In the genomic region with DNA sequence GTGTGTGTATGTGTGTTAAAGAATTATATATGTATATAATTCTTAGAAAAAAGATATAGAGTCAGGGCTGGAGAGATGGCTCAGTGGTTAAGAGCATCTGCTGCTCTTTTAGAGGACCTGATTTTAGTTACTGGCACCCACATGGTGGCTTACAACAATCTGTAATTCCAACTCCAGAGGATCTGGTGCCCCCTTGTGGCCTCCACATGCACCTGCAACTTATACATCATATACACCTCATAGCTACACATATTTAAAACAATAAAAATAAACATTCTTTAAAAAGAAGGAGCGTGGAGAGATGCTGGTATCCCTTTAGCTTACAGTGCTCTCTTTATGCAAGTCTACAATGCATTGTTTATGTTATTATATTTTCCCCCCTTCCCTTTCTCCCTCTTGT, we compare ENCODE assay signal across 20 mouse cellular contexts. TPM values are rescaled to one million over a fixed set of nuclear protein-coding genes. Genes with fewer than 3 reads are reported as not detected.
A peak's percentile ranks its signal among the peaks of the same experiment; 100 is the strongest.
DNase-seq lines count a peak whose midpoint lies in the region; ATAC-seq and TF ChIP-seq lines count a peak whose summit lies in the region.
"Had no signal": no experiment of that assay in that cellular context is flagged by ENCODE, and none has a peak within 500 bp of the region (broad histone marks: within the 10 kb centered on the region; RNA-seq: fewer than 3 reads in every experiment).

No protein-coding gene starts in this region.

- no peak overlapping the region for H3K4me3 ChIP-seq in kidney, adult 2 months (ENCODE audit: insufficient read depth, low read depth, low read length)
- H3K4me3 ChIP-seq in kidney, embryonic 16.5 days (ENCODE audit: low read length), result no peak overlapping the region
- no peak overlapping the region for H3K4me3 ChIP-seq in lung, embryonic 14.5 days (ENCODE audit: low read depth, low read length)
- no peak overlapping the region for H3K4me3 ChIP-seq in MEL (ENCODE audit: control insufficient read depth in 1 of 2, insufficient read depth in 1 of 2, low read depth in 2 of 2, low read length in 2 of 2)
- H3K4me3 ChIP-seq in stomach, postnatal 0 days (ENCODE audit: low read depth, low read length), result no peak overlapping the region
- H3K4me3 ChIP-seq: embryonic facial prominence, embryonic 15.5 days; intestine, embryonic 15.5 days had no signal

- H3K36me3 ChIP-seq in kidney, adult 2 months (ENCODE audit: control insufficient read depth, insufficient read depth, low read length), result no peaks in the 10 kb centered on the region
- H3K36me3 ChIP-seq in kidney, embryonic 16.5 days (ENCODE audit: insufficient read depth, low read length), result no peaks in the 10 kb centered on the region
- H3K36me3 ChIP-seq in lung, embryonic 14.5 days (ENCODE audit: insufficient read depth), result no peaks in the 10 kb centered on the region
- no peaks in the 10 kb centered on the region for H3K36me3 ChIP-seq in MEL (ENCODE audit: control insufficient read depth in 1 of 2, insufficient read depth in 2 of 2, low read length in 2 of 2)
- no peaks in the 10 kb centered on the region for H3K36me3 ChIP-seq in stomach, postnatal 0 days (ENCODE audit: control insufficient read depth, insufficient read depth, low read length)
- H3K36me3 ChIP-seq: embryonic facial prominence, embryonic 15.5 days; intestine, embryonic 15.5 days had no signal

- no peak overlapping the region for H3K27ac ChIP-seq in kidney, adult 2 months (ENCODE audit: insufficient read depth, low read depth, low read length)
- H3K27ac ChIP-seq in kidney, embryonic 16.5 days (ENCODE audit: low read length), result no peak overlapping the region
- H3K27ac ChIP-seq in lung, embryonic 14.5 days (ENCODE audit: low read depth), result no peak overlapping the region
- H3K27ac ChIP-seq in MEL (ENCODE audit: control insufficient read depth, low read depth, low read length), result no peak overlapping the region
- H3K27ac ChIP-seq in stomach, postnatal 0 days (replicated peaks), result no peak overlapping the region
- H3K27ac ChIP-seq: embryonic facial prominence, embryonic 15.5 days; hindbrain, embryonic 14.5 days; intestine, embryonic 15.5 days had no signal

- TF ChIP-seq RAD21 in MEL (IDR thresholded peaks at IDR 0.05; ENCODE audit: low read depth, low read length), result peak; percentile 52

- TF ChIP-seq CTCF in kidney, adult 2 months (conservative IDR thresholded peaks at IDR 0.05; ENCODE audit: insufficient read depth, insufficient read length, low read depth, low read length), result 0 out of 2 replicates have a peak, but pooled peaks have one; percentile 5
- TF ChIP-seq CTCF in lung, embryonic 14.5 days (IDR thresholded peaks at IDR 0.05; ENCODE audit: low read depth), result 0 out of 2 replicates have a peak, but pooled peaks have one; percentile 31
- peak; percentile 49 to 58 (median 49) for TF ChIP-seq CTCF in MEL (IDR thresholded peaks at IDR 0.05 in 2 of 3, conservative IDR thresholded peaks at IDR 0.05 in 1 of 3; ENCODE audit: control insufficient read depth in 1 of 3, insufficient read depth in 1 of 3, low read depth in 2 of 3, low read length in 3 of 3, poor library complexity in 1 of 3, severe bottlenecking in 1 of 3)
- peak; percentile 48 for TF ChIP-seq CTCF in stomach, postnatal 0 days (IDR thresholded peaks at IDR 0.05; ENCODE audit: low read depth)

- H3K79me2 ChIP-seq in MEL (ENCODE audit: control insufficient read depth, insufficient read depth, low read length, poor library complexity), result no peaks in the 10 kb centered on the region

- no peak for TF ChIP-seq POLR2A in kidney, adult 2 months (IDR thresholded peaks at IDR 0.05; ENCODE audit: low read depth, low read length)
- TF ChIP-seq POLR2A in MEL (IDR thresholded peaks at IDR 0.05; ENCODE audit: control insufficient read depth in 1 of 2, insufficient read depth in 1 of 2, low read depth in 1 of 2, low read length in 2 of 2, poor library complexity in 1 of 2), result no peak

- no peak overlapping the region for H3K4me2 ChIP-seq in kidney, embryonic 16.5 days (replicated peaks; ENCODE audit: low read depth, low read length)
- no peak overlapping the region for H3K4me2 ChIP-seq in lung, embryonic 14.5 days
- H3K4me2 ChIP-seq in stomach, postnatal 0 days (replicated peaks; ENCODE audit: low read depth), result no peak overlapping the region
- H3K4me2 ChIP-seq: embryonic facial prominence, embryonic 15.5 days; hindbrain, embryonic 14.5 days; intestine, embryonic 15.5 days had no signal

- no peak for ATAC-seq in kidney, embryonic 16.5 days (ENCODE audit: low FRiP score, low TSS enrichment)
- no peak for ATAC-seq in lung, embryonic 14.5 days (ENCODE audit: insufficient read depth)
- no peak for ATAC-seq in stomach, postnatal 0 days (ENCODE audit: low FRiP score, low TSS enrichment)
- ATAC-seq: intestine, embryonic 15.5 days had no signal

- DNase-seq in kidney, adult 2 months, result no peak
- no peak for DNase-seq in lung, embryonic 14.5 days
- no peak for DNase-seq in lung, postnatal 36 days
- DNase-seq in MEL (ENCODE audit: low read depth, low spot score), result peak; percentile 50
- DNase-seq in stomach, postnatal 0 days (ENCODE audit: low spot score), result no peak
- no peak for DNase-seq in embryo, embryonic 10 days (ENCODE audit: low spot score)
- DNase-seq: adrenal gland, adult 2 months; cerebellum, adult 11 months; cerebellum, postnatal 25 days; heart, adult 11 months; heart, postnatal 36 days; kidney, postnatal 14 days; lung, postnatal 4 days; right cerebral cortex, postnatal 4 days; thymus, postnatal 14 days had no signal

- H3K9ac ChIP-seq in kidney, embryonic 16.5 days (replicated peaks; ENCODE audit: low read length), result no peak overlapping the region
- H3K9ac ChIP-seq in lung, embryonic 14.5 days, result no peak overlapping the region
- H3K9ac ChIP-seq in MEL (ENCODE audit: control insufficient read depth, low read depth, low read length, poor library complexity, severe bottlenecking), result no peak overlapping the region
- no peak overlapping the region for H3K9ac ChIP-seq in stomach, postnatal 0 days (ENCODE audit: low read length)
- H3K9ac ChIP-seq: embryonic facial prominence, embryonic 15.5 days; hindbrain, embryonic 14.5 days; intestine, embryonic 15.5 days had no signal

- TF ChIP-seq EP300 in MEL (IDR thresholded peaks at IDR 0.05; ENCODE audit: low read depth in 1 of 2, low read length in 2 of 2), result no peak
- no peak for TF ChIP-seq EP300 in stomach, postnatal 0 days (optimal IDR thresholded peaks at IDR 0.05)

- H3K27me3 ChIP-seq in kidney, adult 2 months (replicated peaks; ENCODE audit: control insufficient read depth, insufficient read depth, low read length), result no peaks in the 10 kb centered on the region
- no peaks in the 10 kb centered on the region for H3K27me3 ChIP-seq in kidney, embryonic 16.5 days (ENCODE audit: insufficient read depth, low read length)
- H3K27me3 ChIP-seq in lung, embryonic 14.5 days (ENCODE audit: insufficient read depth, low read length), result no peaks in the 10 kb centered on the region
- H3K27me3 ChIP-seq in MEL (ENCODE audit: control insufficient read depth in 1 of 2, insufficient read depth in 2 of 2, low read length in 2 of 2), result peaks cover 0 to 8% of the 10 kb centered on the region in 2 experiments; a peak in 1 of 4 replicates
- H3K27me3 ChIP-seq in stomach, postnatal 0 days (ENCODE audit: control insufficient read depth, insufficient read depth, low read length), result no peaks in the 10 kb centered on the region
- H3K27me3 ChIP-seq: embryonic facial prominence, embryonic 15.5 days; intestine, embryonic 15.5 days had no signal

- H3K4me1 ChIP-seq in kidney, adult 2 months (ENCODE audit: control insufficient read depth, insufficient read depth, low read length), result peaks cover 4% of the 10 kb centered on the region; the same call in 1 of the 2 replicates
- no peaks in the 10 kb centered on the region for H3K4me1 ChIP-seq in kidney, embryonic 16.5 days (ENCODE audit: insufficient read depth, low read length)
- H3K4me1 ChIP-seq in lung, embryonic 14.5 days (ENCODE audit: insufficient read depth), result no peaks in the 10 kb centered on the region
- no peaks in the 10 kb centered on the region for H3K4me1 ChIP-seq in MEL (ENCODE audit: control insufficient read depth in 1 of 2, insufficient read depth in 2 of 2, low read length in 2 of 2)
- H3K4me1 ChIP-seq in stomach, postnatal 0 days (replicated peaks; ENCODE audit: control insufficient read depth, insufficient read depth), result no peaks in the 10 kb centered on the region
- H3K4me1 ChIP-seq: embryonic facial prominence, embryonic 15.5 days; intestine, embryonic 15.5 days had no signal

- 98% methylated on average over 1 of the region's 1 CpGs for WGBS in kidney, adult 2 months
- WGBS in kidney, embryonic 16.5 days, result 97% methylated on average over 1 of the region's 1 CpGs
- 76% methylated on average over 1 of the region's 1 CpGs for WGBS in lung, embryonic 14.5 days
- 88% methylated on average over 1 of the region's 1 CpGs for WGBS in stomach, postnatal 0 days

- H3K9me3 ChIP-seq in kidney, embryonic 16.5 days (ENCODE audit: low read length), result peaks cover 4% of the 10 kb centered on the region; the same call in 1 of the 2 replicates
- no peaks in the 10 kb centered on the region for H3K9me3 ChIP-seq in lung, embryonic 14.5 days (ENCODE audit: low read depth, low read length)
- H3K9me3 ChIP-seq in MEL (replicated peaks; ENCODE audit: insufficient read depth, low read length), result no peaks in the 10 kb centered on the region
- no peaks in the 10 kb centered on the region for H3K9me3 ChIP-seq in stomach, postnatal 0 days (ENCODE audit: control insufficient read depth, low read length)
- H3K9me3 ChIP-seq: embryonic facial prominence, embryonic 15.5 days; intestine, embryonic 15.5 days had no signal

RNA-seq across cellular contexts. Expression of a gene that starts 10.2 kb away (rescaled TPM):
- polyA plus RNA-seq in kidney, adult 2 months (2012; rRNA removed), result 43.9 and 48.3 TPM in 2 replicates
- polyA plus RNA-seq in kidney, embryonic 16.5 days (2015; fragmentation: Nextera tagmentation; extraction: Ambion mirVana), result 13.5 and 15.5 TPM in 2 replicates
- polyA plus RNA-seq in lung, embryonic 14.5 days (2014; fragmentation: Nextera tagmentation; extraction: Ambion mirVana), result 0.57 and 0.66 TPM in 2 replicates
- 1.8 and 2.0 TPM in 2 replicates for total RNA-seq in MEL (2012; rRNA removed)
- 1 to 10 TPM in 1 of 2 experiments, not detected in 1; 9.3 TPM for polyA plus RNA-seq in MEL (2012; ENCODE audit: insufficient read depth in 1 of 2, insufficient read length in 2 of 2, low read depth in 1 of 2, low replicate concordance in 2 of 2, missing spikeins in 1 of 2)
- polyA plus RNA-seq in stomach, postnatal 0 days (2015; fragmentation: Nextera tagmentation; extraction: Ambion mirVana), result 16.6 and 16.9 TPM in 2 replicates
- total RNA-seq: layer of hippocampus, adult 8-10 months had no signal
- polyA plus RNA-seq: hindbrain, embryonic 14.5 days had no signal

RNA-seq across cellular contexts. Expression of a gene that starts 18.4 kb away (rescaled TPM):
- polyA plus RNA-seq in kidney, adult 2 months (2012; rRNA removed), result 4.6 and 5.9 TPM in 2 replicates
- 4.4 and 5.3 TPM in 2 replicates for polyA plus RNA-seq in kidney, embryonic 16.5 days (2015; fragmentation: Nextera tagmentation; extraction: Ambion mirVana)
- polyA plus RNA-seq in lung, embryonic 14.5 days (2014; fragmentation: Nextera tagmentation; extraction: Ambion mirVana), result 1.9 and 2.1 TPM in 2 replicates
- 0.12 and 0.36 TPM in 2 replicates for total RNA-seq in MEL (2012; rRNA removed)
- under 1 TPM in 1 of 2 experiments, not detected in 1; 0.65 TPM for polyA plus RNA-seq in MEL (2012; ENCODE audit: insufficient read depth in 1 of 2, insufficient read length in 2 of 2, low read depth in 1 of 2, low replicate concordance in 2 of 2, missing spikeins in 1 of 2)
- polyA plus RNA-seq in stomach, postnatal 0 days (2015; fragmentation: Nextera tagmentation; extraction: Ambion mirVana), result 7.9 and 8.0 TPM in 2 replicates

RNA-seq across cellular contexts. Expression of a gene that starts 18.5 kb away (rescaled TPM):
- 26.6 and 28.2 TPM in 2 replicates for polyA plus RNA-seq in kidney, adult 2 months (2012; rRNA removed)
- 24.3 and 24.8 TPM in 2 replicates for polyA plus RNA-seq in kidney, embryonic 16.5 days (2015; fragmentation: Nextera tagmentation; extraction: Ambion mirVana)
- 15.6 and 17.5 TPM in 2 replicates for polyA plus RNA-seq in lung, embryonic 14.5 days (2014; fragmentation: Nextera tagmentation; extraction: Ambion mirVana)
- 27.0 and 27.2 TPM in 2 replicates for total RNA-seq in MEL (2012; rRNA removed)
- 10 to 100 TPM in 1 of 2 experiments, not detected in 1; 78.0 TPM for polyA plus RNA-seq in MEL (2012; ENCODE audit: insufficient read depth in 1 of 2, insufficient read length in 2 of 2, low read depth in 1 of 2, low replicate concordance in 2 of 2, missing spikeins in 1 of 2)
- 21.6 and 26.6 TPM in 2 replicates for polyA plus RNA-seq in stomach, postnatal 0 days (2015; fragmentation: Nextera tagmentation; extraction: Ambion mirVana)

RNA-seq across cellular contexts. Expression of a gene that starts 25.4 kb away (rescaled TPM):
- polyA plus RNA-seq in kidney, adult 2 months (2012; rRNA removed), result 185 and 188 TPM in 2 replicates
- polyA plus RNA-seq in kidney, embryonic 16.5 days (2015; fragmentation: Nextera tagmentation; extraction: Ambion mirVana), result 87.9 and 93.2 TPM in 2 replicates
- 48.9 and 53.4 TPM in 2 replicates for polyA plus RNA-seq in lung, embryonic 14.5 days (2014; fragmentation: Nextera tagmentation; extraction: Ambion mirVana)
- 47.4 and 49.4 TPM in 2 replicates for total RNA-seq in MEL (2012; rRNA removed)
- polyA plus RNA-seq in MEL (2012; ENCODE audit: insufficient read depth in 1 of 2, insufficient read length in 2 of 2, low read depth in 1 of 2, low replicate concordance in 2 of 2, missing spikeins in 1 of 2), result 100 to 1,000 TPM in 1 of 2 experiments, not detected in 1; 140 TPM
- 101 and 108 TPM in 2 replicates for polyA plus RNA-seq in stomach, postnatal 0 days (2015; fragmentation: Nextera tagmentation; extraction: Ambion mirVana)

RNA-seq across cellular contexts. Expression of a gene that starts 34.3 kb away (rescaled TPM):
- 397 and 405 TPM in 2 replicates for polyA plus RNA-seq in kidney, adult 2 months (2012; rRNA removed)
- polyA plus RNA-seq in kidney, embryonic 16.5 days (2015; fragmentation: Nextera tagmentation; extraction: Ambion mirVana), result 295 and 299 TPM in 2 replicates
- 194 and 201 TPM in 2 replicates for polyA plus RNA-seq in lung, embryonic 14.5 days (2014; fragmentation: Nextera tagmentation; extraction: Ambion mirVana)
- 196 and 224 TPM in 2 replicates for total RNA-seq in MEL (2012; rRNA removed)
- polyA plus RNA-seq in MEL (2012; ENCODE audit: insufficient read depth in 1 of 2, insufficient read length in 2 of 2, low read depth in 1 of 2, low replicate concordance in 2 of 2, missing spikeins in 1 of 2), result 100 to 1,000 TPM in 1 of 2 experiments, 10 to 100 TPM in 1; 92.3 to 343 TPM
- 196 and 199 TPM in 2 replicates for polyA plus RNA-seq in stomach, postnatal 0 days (2015; fragmentation: Nextera tagmentation; extraction: Ambion mirVana)
